Mouse (Mus musculus) midbrain, embryonic 10.5 days (tissue): ENCODE measurements around the gene Foxp1. TPM values are rescaled to one million over a fixed set of nuclear protein-coding genes. Genes with fewer than 3 reads are reported as not detected.
A peak's percentile ranks its signal among the peaks of the same experiment; 100 is the strongest.

ENCODE experiments used
- DNase-seq: peaks from one replicate; pipeline ENCODE4 v3.0.0-alpha.2; 2017; ENCODE audit warnings: low spot score
- H3K27ac ChIP-seq: fragments of 300-500 bp; sonication (generic); replicated peaks from 2 replicates; pipeline ENCODE4 v1.5.1; 2016; ENCODE audit warnings: mild to moderate bottlenecking
- H3K27me3 ChIP-seq: fragments of 300-500 bp; sonication (generic); 2 replicates; pipeline ENCODE4 v1.6.1; 2016; ENCODE audit warnings: low read depth, mild to moderate bottlenecking; ENCODE audit not compliant: poor library complexity, severe bottlenecking
- H3K36me3 ChIP-seq: fragments of 300-500 bp; sonication (generic); 2 replicates; pipeline ENCODE4 v1.6.1; 2016; ENCODE audit warnings: mild to moderate bottlenecking, moderate library complexity
- H3K4me1 ChIP-seq: fragments of 300-500 bp; sonication (generic); 2 replicates; pipeline ENCODE4 v1.6.1; 2016
- H3K4me3 ChIP-seq: fragments of 300-500 bp; sonication (generic); 2 replicates; pipeline ENCODE4 v1.5.1; 2016; ENCODE audit warnings: mild to moderate bottlenecking, moderate library complexity
- H3K9me3 ChIP-seq: fragments of 300-500 bp; sonication (generic); replicated peaks from 2 replicates; pipeline ENCODE4 v1.6.1; 2016; ENCODE audit warnings: mild to moderate bottlenecking
- WGBS: fragments of 180-500 bp; shearing (Covaris S2); methylation state at CpG from one replicate; pipeline ENCODE4 v1.1.7; 2016; 5-methylcytosine and 5-hydroxymethylcytosine counted together
- polyA plus RNA-seq: library from polyadenylated mRNA; unstranded; fragments of >200 nt; fragmentation: Nextera tagmentation; extraction: Ambion mirVana; gene quantifications from 2 replicates; pipeline ENCODE4 v1.2.1, GENCODE M21; 2016

Gene Foxp1
- polyA plus RNA-seq, 1 experiment from 2014 or later: 63.7 TPM

DNA sequence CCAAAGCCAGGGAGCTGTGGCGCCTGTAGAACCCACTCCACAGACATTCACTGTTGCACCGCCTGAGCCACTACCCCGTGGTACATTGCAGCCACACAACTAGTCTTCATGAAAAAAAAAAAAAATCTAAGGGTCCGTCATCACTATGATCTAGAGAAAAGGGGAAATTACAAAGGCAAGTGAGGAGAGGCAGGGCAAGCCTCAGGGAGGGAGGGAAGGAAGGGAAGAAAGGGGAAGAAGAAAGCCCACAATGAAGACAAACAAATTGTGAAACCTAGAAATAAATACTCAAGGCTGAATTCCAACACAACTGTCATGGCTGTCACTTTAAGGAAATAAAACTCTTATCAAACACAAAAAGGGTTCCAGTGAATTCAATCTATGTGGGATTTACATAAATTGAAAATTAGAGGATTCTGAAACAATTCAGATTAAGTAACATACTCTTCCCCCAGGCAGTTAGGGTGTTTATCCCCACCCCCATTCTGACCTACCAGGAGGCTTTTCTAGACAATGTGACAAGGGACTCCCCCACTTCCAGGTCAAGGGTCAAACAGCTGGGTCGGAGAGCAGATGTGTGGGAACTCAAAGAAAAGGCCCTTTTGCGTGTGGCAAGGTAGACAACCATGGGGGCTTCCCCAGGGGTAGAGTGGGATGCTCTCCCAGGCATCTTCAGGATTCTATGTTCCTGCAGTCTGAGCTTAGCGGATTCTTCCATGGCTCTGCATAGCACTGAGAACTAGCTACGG, 32.4 kb downstream of the Foxp1 start:
- peaks cover 13% of the 10 kb centered on the region; the same call in 1 of the 2 replicates for H3K36me3 ChIP-seq
- no peak overlapping the region for H3K27ac ChIP-seq
- no peaks in the 10 kb centered on the region for H3K9me3 ChIP-seq
- no peaks in the 10 kb centered on the region for H3K27me3 ChIP-seq
- H3K4me3 ChIP-seq: no peak overlapping the region
- peaks cover 32% of the 10 kb centered on the region for H3K4me1 ChIP-seq
- WGBS: 69% methylated on average over 8 of the region's 8 CpGs
- no peak for DNase-seq

DNA sequence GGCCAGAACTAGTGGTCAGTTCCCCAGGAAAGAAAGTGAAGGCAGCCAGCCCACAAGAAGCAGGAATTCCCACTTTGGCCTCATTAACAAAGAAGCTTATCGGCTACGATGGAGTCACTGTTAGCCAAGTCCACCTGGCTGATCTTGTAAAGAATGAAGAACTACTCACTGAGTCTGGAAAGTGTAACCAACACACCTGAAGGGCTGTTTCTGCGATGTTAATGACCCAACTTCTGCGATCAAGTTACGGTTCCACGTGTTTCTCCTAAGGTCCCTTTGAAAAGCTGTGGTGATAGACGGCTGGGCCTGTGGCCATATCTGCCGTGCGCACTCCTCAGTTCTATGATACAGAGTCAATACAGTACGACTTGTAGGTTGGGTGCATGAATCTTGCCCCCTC, 33.1 kb downstream of the Foxp1 start:
- Histone ChIP-seq H3K27me3 (no peaks in the 10 kb centered on the region), H3K36me3 (peaks cover 13% of the 10 kb centered on the region; the same call in 1 of the 2 replicates), H3K9me3 (no peaks in the 10 kb centered on the region), H3K4me3 (no peak overlapping the region), H3K27ac (no peak overlapping the region), H3K4me1 (peaks cover 36% of the 10 kb centered on the region)
- 89% methylated on average over 10 of the region's 10 CpGs for WGBS
- no peak for DNase-seq

DNA sequence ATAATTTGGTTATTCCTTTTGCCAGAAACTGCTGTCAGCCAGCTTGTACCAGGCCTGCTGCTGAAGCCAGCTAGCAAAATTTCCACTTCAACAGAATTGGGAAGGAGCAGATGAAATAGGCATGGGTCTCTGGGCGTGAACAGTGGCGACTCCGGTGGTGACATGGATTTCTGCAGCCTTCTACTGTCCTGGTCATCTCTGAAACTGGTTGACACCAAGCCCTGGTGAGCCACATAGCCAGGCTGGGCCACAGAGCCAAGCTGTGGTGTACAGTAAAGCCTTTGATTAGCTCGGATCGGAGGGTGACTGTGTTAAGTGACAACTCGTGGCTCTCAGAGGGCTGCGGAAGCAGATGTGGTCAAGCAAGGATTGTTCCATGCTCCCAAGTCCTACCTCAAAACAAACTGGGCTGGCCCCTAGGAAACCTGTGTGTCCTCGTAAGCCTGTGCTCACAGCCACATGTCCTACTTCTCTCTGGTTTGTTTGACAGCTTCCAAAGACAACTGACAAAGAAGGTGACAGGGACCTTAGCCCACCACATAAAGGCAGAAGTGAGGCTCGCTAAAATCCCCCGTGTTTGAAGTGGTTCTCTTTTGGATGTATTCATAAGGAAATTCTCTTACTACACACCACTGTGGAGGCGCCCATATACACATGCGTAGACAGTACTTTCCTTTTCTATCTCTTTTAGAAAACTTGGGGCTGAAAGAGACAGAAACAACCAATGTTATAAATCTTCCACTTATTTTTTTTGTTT, 36.5 kb downstream of the Foxp1 start:
- WGBS: 79% methylated on average over 12 of the region's 12 CpGs
- no peak overlapping the region for H3K27ac ChIP-seq

DNA sequence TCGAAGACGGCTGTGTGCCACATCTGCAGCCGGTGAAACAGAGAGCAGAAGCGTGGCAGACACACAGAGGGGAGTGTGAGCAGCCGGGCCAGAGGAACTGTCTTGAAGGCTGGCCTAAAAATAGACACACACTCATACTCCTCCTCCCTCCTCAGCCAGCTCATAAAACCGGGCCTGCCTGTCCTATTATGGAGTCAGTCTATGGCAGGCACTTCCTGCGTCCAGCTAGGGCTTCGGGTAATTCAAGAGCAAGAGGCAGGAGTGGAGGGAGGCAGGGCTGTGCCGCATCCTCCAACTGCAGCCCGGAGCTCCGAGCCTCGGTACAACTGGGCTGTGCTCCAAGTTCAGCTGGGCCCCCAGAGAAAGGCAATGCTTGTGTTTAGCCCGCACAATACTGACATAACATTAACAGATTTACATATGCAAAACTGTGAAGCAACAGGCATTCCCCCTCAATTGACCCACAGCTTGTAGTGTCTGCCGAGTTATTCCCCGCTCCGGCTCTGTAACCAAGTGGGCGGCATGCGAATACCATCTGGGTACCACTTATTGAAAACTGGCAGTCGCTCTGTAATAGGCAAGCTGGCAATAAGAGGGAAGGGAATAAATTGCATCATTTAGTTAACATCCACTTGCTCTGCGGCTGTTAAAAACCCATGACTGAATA, 37.2 kb downstream of the Foxp1 start:
- peaks cover 17% of the 10 kb centered on the region; the same call in 1 of the 2 replicates for H3K36me3 ChIP-seq
- H3K27me3 ChIP-seq: no peaks in the 10 kb centered on the region
- DNase-seq: peak; percentile 40
- H3K9me3 ChIP-seq: no peaks in the 10 kb centered on the region
- H3K4me3 ChIP-seq: no peak overlapping the region
- H3K4me1 ChIP-seq: peaks cover 32% of the 10 kb centered on the region
- 75% methylated on average over 20 of the region's 20 CpGs for WGBS
- H3K27ac ChIP-seq: peak overlapping the region; percentile 42; the same call in 1 of the 2 replicates

More for the DNA sequence above, 36.5 kb downstream of the Foxp1 start:
- Histone ChIP-seq H3K27me3 (no peaks in the 10 kb centered on the region), H3K36me3 (peaks cover 17% of the 10 kb centered on the region; the same call in 1 of the 2 replicates), H3K4me3 (no peak overlapping the region), H3K4me1 (peaks cover 37% of the 10 kb centered on the region), H3K9me3 (no peaks in the 10 kb centered on the region)
- no peak for DNase-seq

DNA sequence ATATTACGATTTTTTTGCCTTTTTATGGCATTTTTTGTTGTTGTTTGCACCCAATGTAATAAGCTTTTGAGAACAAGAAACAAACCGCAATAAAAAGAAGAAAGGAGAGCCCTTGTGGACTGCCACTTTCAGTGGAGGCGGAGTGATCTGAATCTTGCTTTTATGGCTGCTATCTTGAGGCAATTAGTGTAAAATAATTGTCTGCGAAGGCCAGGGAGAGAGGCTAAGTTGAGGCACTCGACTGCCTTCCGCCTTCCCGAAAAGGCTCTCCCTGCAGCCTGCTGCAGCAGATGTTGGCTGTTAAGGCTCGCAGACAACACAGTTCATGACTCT, 37.7 kb downstream of the Foxp1 start:
- H3K4me1 ChIP-seq: peaks cover 27% of the 10 kb centered on the region
- H3K36me3 ChIP-seq: peaks cover 17% of the 10 kb centered on the region; the same call in 1 of the 2 replicates
- H3K4me3 ChIP-seq: no peak overlapping the region
- peak overlapping the region; percentile 42; the same call in 1 of the 2 replicates for H3K27ac ChIP-seq
- no peaks in the 10 kb centered on the region for H3K27me3 ChIP-seq
- H3K9me3 ChIP-seq: no peaks in the 10 kb centered on the region
- WGBS: 73% methylated on average over 8 of the region's 8 CpGs
- no peak for DNase-seq

DNA sequence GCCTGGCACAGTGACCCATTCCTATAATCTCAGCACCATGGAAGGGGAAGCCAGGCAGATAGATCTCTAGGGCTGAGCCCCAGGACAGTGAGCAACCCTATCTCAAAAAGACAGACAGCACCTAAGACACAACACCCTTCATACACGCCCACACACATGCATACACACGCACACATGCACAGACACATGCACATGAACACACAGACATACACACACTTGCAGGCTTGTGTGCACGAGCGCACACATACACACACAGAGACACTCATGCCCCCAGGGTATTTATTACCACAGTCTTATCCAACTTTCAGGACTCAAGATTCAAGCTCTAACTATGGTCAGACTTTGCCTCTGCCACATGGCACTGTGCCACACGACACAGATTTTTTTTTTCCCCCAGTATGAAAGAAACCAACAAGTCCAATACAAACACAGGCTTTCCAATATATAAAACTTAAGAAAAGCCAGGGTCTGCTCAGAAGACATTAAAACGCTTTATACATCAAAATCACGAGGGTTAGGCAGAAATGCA, 38.3 kb downstream of the Foxp1 start:
- Histone ChIP-seq H3K4me3 (no peak overlapping the region), H3K27ac (no peak overlapping the region), H3K4me1 (peaks cover 26% of the 10 kb centered on the region), H3K27me3 (no peaks in the 10 kb centered on the region), H3K9me3 (no peaks in the 10 kb centered on the region), H3K36me3 (peaks cover 13% of the 10 kb centered on the region; the same call in 1 of the 2 replicates)
- no peak for DNase-seq
- WGBS: 94% methylated on average over 7 of the region's 7 CpGs

DNA sequence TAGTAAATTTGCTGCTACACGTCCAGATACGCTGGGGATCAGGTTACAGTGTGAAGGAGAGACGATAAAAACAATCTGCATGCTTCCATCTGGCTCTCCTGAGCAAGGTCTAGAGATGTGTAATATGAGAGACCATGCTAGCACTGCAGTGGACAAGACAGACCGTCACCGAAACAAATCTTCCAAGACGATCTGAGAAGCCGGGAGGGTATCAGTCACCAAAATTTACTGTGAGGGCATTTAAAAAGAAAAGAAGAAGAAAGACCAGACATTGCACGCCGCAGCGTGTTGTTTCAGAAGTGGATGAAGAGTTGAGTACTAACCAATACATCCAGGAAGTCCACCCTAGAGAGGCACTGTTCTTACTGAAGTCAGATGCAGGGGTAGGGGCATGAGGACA, 39.0 kb downstream of the Foxp1 start:
- DNase-seq: no peak
- H3K27ac ChIP-seq: no peak overlapping the region; the same call in 1 of the 2 replicates
- H3K9me3 ChIP-seq: no peaks in the 10 kb centered on the region
- H3K4me1 ChIP-seq: peaks cover 27% of the 10 kb centered on the region
- H3K27me3 ChIP-seq: no peaks in the 10 kb centered on the region
- 82% methylated on average over 10 of the region's 10 CpGs for WGBS
- no peak overlapping the region for H3K4me3 ChIP-seq
- H3K36me3 ChIP-seq: peaks cover 13% of the 10 kb centered on the region; the same call in 1 of the 2 replicates

DNA sequence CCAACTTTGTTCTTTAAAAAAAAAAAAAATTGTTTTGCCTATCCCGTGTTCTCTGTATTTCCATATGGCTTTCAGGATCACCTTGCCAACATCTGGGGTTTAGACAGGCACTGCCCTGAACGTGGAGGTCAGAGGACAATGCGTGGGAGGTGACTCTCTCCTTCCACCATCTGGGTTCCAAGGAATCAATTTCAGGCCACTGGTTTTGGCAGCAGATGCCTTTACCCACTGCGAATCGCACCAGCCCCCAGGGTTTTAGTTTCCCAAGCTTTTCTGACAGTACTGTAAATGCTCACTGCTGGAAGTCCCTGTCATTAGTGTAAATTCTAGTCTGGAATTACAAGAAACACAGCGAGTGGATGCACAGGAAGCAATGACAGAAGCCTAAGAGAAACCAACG, 41.0 kb downstream of the Foxp1 start:
- 78% methylated on average over 7 of the region's 7 CpGs for WGBS
- no peak overlapping the region for H3K4me3 ChIP-seq
- peaks cover 27% of the 10 kb centered on the region for H3K4me1 ChIP-seq
- H3K27me3 ChIP-seq: no peaks in the 10 kb centered on the region
- H3K9me3 ChIP-seq: no peaks in the 10 kb centered on the region
- no peak overlapping the region for H3K27ac ChIP-seq
- no peak for DNase-seq
- H3K36me3 ChIP-seq: peaks cover 13% of the 10 kb centered on the region; the same call in 1 of the 2 replicates

DNA sequence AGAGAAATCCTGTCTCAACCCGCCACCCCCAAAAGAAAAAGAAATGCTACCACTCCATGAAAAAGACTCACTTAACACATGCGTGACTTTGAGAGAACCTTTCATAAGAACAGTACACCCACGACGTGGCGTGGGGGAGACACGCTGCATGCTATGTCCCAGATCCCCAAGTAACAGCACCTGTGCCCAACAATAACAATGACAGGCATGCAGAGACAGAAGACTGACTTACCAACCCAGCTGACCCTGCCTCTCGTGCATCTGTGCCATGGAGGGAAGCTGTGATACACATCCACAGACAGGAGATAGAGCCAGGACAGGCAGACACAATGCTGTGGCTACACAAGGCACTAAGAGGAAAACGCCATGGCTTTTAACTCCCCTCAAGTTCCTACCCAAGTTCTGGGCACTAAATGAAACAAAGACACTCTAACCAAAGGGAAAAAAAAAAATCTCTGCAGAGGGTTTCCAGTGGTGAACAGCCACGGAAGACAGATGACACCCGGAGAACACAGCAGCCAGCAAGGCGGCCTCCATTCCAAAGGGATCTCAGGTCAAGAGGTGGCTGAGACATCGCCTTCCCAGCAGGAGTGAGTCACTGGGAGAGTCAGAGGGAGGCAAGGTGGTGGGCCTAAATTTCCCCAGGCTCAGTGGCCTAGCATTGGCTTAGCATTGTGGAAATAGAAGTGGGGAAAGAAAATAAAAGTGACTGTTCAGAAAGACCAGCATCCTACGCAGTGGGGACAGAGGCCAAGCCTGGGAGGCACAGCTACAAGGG, 43.5 kb downstream of the Foxp1 start:
- peaks cover 8% of the 10 kb centered on the region; the same call in 1 of the 2 replicates for H3K36me3 ChIP-seq
- WGBS: 88% methylated on average over 13 of the region's 13 CpGs
- no peaks in the 10 kb centered on the region for H3K9me3 ChIP-seq
- H3K27ac ChIP-seq: no peak overlapping the region
- H3K27me3 ChIP-seq: no peaks in the 10 kb centered on the region
- DNase-seq: no peak
- H3K4me1 ChIP-seq: peaks cover 9% of the 10 kb centered on the region; the same call in 1 of the 2 replicates
- no peak overlapping the region for H3K4me3 ChIP-seq

DNA sequence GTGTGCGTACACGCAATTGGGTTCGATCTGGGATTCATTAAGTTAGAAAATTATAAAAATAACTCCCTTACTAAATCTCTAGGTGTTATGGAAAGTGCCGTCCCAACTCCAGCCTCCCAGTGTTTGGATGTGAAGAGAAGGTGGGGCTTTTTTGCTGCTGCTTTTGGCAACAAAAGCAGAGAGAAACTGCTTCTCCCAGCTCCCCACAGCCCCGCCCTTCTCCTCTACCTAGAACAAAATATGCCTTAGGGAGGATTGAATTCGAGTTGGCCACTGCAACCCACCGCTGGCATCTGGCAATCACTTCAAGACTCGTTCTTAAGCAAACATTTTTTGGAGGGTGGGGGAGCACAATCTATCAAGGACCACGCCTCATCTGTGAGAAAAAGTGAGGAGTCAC, 47.5 kb downstream of the Foxp1 start:
- DNase-seq: no peak
- WGBS: 89% methylated on average over 9 of the region's 9 CpGs
- peaks cover 15% of the 10 kb centered on the region for H3K4me1 ChIP-seq
- no peaks in the 10 kb centered on the region for H3K27me3 ChIP-seq
- no peak overlapping the region for H3K27ac ChIP-seq
- H3K9me3 ChIP-seq: no peaks in the 10 kb centered on the region
- no peak overlapping the region for H3K4me3 ChIP-seq
- H3K36me3 ChIP-seq: peaks cover 6% of the 10 kb centered on the region

DNA sequence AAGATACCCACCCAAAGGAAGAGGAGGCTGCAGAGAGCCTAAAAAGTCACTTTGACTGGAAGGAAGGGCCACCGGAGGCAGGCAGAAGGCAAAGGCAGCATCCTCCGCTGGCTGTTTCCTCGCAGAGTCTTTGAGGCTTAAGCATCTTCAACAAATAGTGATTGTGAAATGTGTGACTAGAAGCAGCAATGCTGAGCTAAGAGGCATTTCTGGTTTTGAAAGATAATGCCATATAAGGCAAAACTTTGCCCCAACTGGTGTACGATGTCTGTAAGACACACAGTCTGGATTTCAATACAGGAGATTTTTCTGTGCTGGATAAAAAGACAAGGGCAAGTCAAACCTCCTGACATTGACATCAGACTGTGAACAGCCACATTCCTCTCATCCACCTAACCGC, 51.6 kb downstream of the Foxp1 start:
- DNase-seq: no peak
- Histone ChIP-seq H3K27me3 (peaks cover 13% of the 10 kb centered on the region; the same call in 1 of the 2 replicates), H3K9me3 (no peaks in the 10 kb centered on the region), H3K36me3 (peaks cover 12% of the 10 kb centered on the region), H3K4me1 (peaks cover 32% of the 10 kb centered on the region), H3K27ac (no peak overlapping the region), H3K4me3 (no peak overlapping the region)
- WGBS: 88% methylated on average over 5 of the region's 5 CpGs
